21 mouse cellular contexts compared by ENCODE assay signal in the genomic region with DNA sequence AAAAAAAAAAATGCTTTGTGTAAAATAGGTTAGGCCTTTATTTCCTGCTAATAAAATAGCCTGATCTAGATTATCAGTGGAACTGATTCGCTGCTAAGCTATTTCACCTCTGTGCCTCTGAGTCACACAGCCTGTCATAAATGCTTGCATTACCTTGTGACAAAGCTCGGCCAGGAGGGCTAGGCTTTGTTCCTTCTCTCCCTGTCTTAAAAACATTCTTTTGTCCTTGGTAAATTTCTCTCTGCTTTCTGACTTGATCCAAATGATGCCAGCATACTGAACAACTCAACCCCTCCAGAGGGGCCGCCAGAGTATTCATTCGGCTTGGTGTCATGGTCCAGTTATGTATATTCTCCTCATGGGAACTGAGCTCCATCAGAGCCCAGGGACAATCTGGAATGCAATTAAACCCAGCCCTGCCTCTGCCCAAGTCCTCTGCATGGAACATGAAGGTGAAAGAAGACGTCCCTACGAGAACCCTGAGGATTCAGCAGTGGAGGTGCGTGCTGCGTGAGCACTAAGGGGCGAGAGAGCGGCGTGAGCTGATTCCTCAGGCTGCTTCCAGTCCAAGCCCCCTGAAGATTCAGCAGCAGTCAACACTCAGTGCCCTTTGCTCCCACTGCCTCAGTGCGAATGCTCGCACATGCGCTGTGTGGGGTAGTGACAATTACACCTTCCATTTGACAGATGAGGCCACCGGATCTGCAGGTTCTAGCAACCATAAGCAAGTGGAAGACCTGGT. TPM values are rescaled to one million over a fixed set of nuclear protein-coding genes. Genes with fewer than 3 reads are reported as not detected.
DNase-seq lines count a peak whose midpoint lies in the region; ATAC-seq and TF ChIP-seq lines count a peak whose summit lies in the region.
"Had no signal": no experiment of that assay in that cellular context is flagged by ENCODE, and none has a peak within 500 bp of the region (broad histone marks: within the 10 kb centered on the region; RNA-seq: fewer than 3 reads in every experiment).

No protein-coding gene starts in this region.

- ATAC-seq in kidney, embryonic 16.5 days (ENCODE audit: low FRiP score, low TSS enrichment) = no peak
- peak; percentile 82 for ATAC-seq in intestine, embryonic 15.5 days
- ATAC-seq in stomach, postnatal 0 days (ENCODE audit: low FRiP score, low TSS enrichment) = peak; percentile 69
- no peak for ATAC-seq in hindbrain, embryonic 16.5 days
- ATAC-seq: forebrain, embryonic 15.5 days had no signal

- TF ChIP-seq EP300 in stomach, postnatal 0 days (optimal IDR thresholded peaks at IDR 0.05) = no peak

- no peak overlapping the region for H3K9ac ChIP-seq in kidney, embryonic 16.5 days (replicated peaks; ENCODE audit: low read length)
- H3K9ac ChIP-seq in intestine, embryonic 15.5 days = peak overlapping the region; percentile 29; the same call in 1 of the 2 replicates
- H3K9ac ChIP-seq in stomach, postnatal 0 days (ENCODE audit: low read length) = no peak overlapping the region
- no peak overlapping the region for H3K9ac ChIP-seq in hindbrain, embryonic 16.5 days (ENCODE audit: low read depth, low read length)
- H3K9ac ChIP-seq: forebrain, embryonic 15.5 days; limb, embryonic 15.5 days; midbrain, embryonic 12.5 days; neural tube, embryonic 15.5 days had no signal

- no peaks in the 10 kb centered on the region for H3K36me3 ChIP-seq in kidney, embryonic 16.5 days (ENCODE audit: insufficient read depth, low read length)
- no peaks in the 10 kb centered on the region for H3K36me3 ChIP-seq in E14TG2a.4 (ENCODE audit: insufficient read depth, low read length)
- H3K36me3 ChIP-seq in intestine, embryonic 15.5 days = no peaks in the 10 kb centered on the region
- no peaks in the 10 kb centered on the region for H3K36me3 ChIP-seq in stomach, postnatal 0 days (ENCODE audit: control insufficient read depth, insufficient read depth, low read length)
- no peaks in the 10 kb centered on the region for H3K36me3 ChIP-seq in hindbrain, embryonic 16.5 days (ENCODE audit: control insufficient read depth, insufficient read depth, low read length)
- H3K36me3 ChIP-seq: embryonic facial prominence, embryonic 10.5 days; forebrain, embryonic 15.5 days; limb, embryonic 15.5 days; midbrain, embryonic 12.5 days; neural tube, embryonic 15.5 days had no signal

- no peaks in the 10 kb centered on the region for H3K9me3 ChIP-seq in kidney, embryonic 16.5 days (ENCODE audit: low read length)
- H3K9me3 ChIP-seq in E14TG2a.4 (ENCODE audit: low read length) = no peaks in the 10 kb centered on the region
- H3K9me3 ChIP-seq in intestine, embryonic 15.5 days = no peaks in the 10 kb centered on the region
- no peaks in the 10 kb centered on the region for H3K9me3 ChIP-seq in stomach, postnatal 0 days (ENCODE audit: control insufficient read depth, low read length)
- H3K9me3 ChIP-seq in hindbrain, embryonic 16.5 days (ENCODE audit: control insufficient read depth, low read length) = no peaks in the 10 kb centered on the region
- H3K9me3 ChIP-seq: embryonic facial prominence, embryonic 10.5 days; forebrain, embryonic 15.5 days; limb, embryonic 15.5 days; midbrain, embryonic 12.5 days; neural tube, embryonic 15.5 days had no signal

- no peaks in the 10 kb centered on the region for H3K27me3 ChIP-seq in kidney, embryonic 16.5 days (ENCODE audit: insufficient read depth, low read length)
- H3K27me3 ChIP-seq in E14TG2a.4 (ENCODE audit: insufficient read depth, low read length) = no peaks in the 10 kb centered on the region
- H3K27me3 ChIP-seq in intestine, embryonic 15.5 days (replicated peaks) = no peaks in the 10 kb centered on the region
- H3K27me3 ChIP-seq in stomach, postnatal 0 days (ENCODE audit: control insufficient read depth, insufficient read depth, low read length) = no peaks in the 10 kb centered on the region
- H3K27me3 ChIP-seq in hindbrain, embryonic 16.5 days (replicated peaks; ENCODE audit: control insufficient read depth, insufficient read depth, low read length) = no peaks in the 10 kb centered on the region
- H3K27me3 ChIP-seq: forebrain, embryonic 15.5 days; limb, embryonic 15.5 days; neural tube, embryonic 15.5 days had no signal

- WGBS in kidney, embryonic 16.5 days = 75% methylated on average over 15 of the region's 15 CpGs
- WGBS in intestine, embryonic 15.5 days = 59% methylated on average over 15 of the region's 15 CpGs
- 59% methylated on average over 15 of the region's 15 CpGs for WGBS in stomach, postnatal 0 days
- WGBS in hindbrain, embryonic 16.5 days = 85% methylated on average over 15 of the region's 15 CpGs

- peaks cover 40% of the 10 kb centered on the region for H3K4me1 ChIP-seq in kidney, embryonic 16.5 days (ENCODE audit: insufficient read depth, low read length)
- H3K4me1 ChIP-seq in E14TG2a.4 (replicated peaks; ENCODE audit: low read depth, low read length) = peaks cover 72% of the 10 kb centered on the region
- H3K4me1 ChIP-seq in intestine, embryonic 15.5 days (replicated peaks) = peaks cover 24% of the 10 kb centered on the region
- H3K4me1 ChIP-seq in stomach, postnatal 0 days (replicated peaks; ENCODE audit: control insufficient read depth, insufficient read depth) = peaks cover 11% of the 10 kb centered on the region
- H3K4me1 ChIP-seq in hindbrain, embryonic 16.5 days (ENCODE audit: control insufficient read depth, insufficient read depth, low read depth, low read length) = peaks cover 4% of the 10 kb centered on the region; the same call in 1 of the 2 replicates
- H3K4me1 ChIP-seq: midbrain, embryonic 12.5 days; neural tube, embryonic 15.5 days had no signal

- no peak for DNase-seq in kidney, postnatal 14 days
- DNase-seq in stomach, postnatal 0 days (ENCODE audit: low spot score) = peak; percentile 51
- DNase-seq in frontal cortex, postnatal 14 days (ENCODE audit: low spot score in 2 of 2) = no peak
- DNase-seq: adrenal gland, postnatal 14 days; cerebellum, adult 18-20 months; cerebellum, postnatal 36 days; heart, adult 11 months; heart, postnatal 4 days; kidney, postnatal 4 days; lung, postnatal 4 days; retina, postnatal 1 day had no signal

- no peak for TF ChIP-seq CTCF in E14TG2a.4 (conservative IDR thresholded peaks at IDR 0.05; ENCODE audit: low read length)
- TF ChIP-seq CTCF in stomach, postnatal 0 days (IDR thresholded peaks at IDR 0.05; ENCODE audit: low read depth) = no peak

- H3K4me3 ChIP-seq in kidney, embryonic 16.5 days (ENCODE audit: low read length) = no peak overlapping the region
- H3K4me3 ChIP-seq in E14TG2a.4 (replicated peaks; ENCODE audit: low read length) = peak overlapping the region; percentile 70
- no peak overlapping the region for H3K4me3 ChIP-seq in intestine, embryonic 15.5 days (replicated peaks)
- no peak overlapping the region for H3K4me3 ChIP-seq in stomach, postnatal 0 days (ENCODE audit: low read depth, low read length)
- H3K4me3 ChIP-seq in hindbrain, embryonic 16.5 days (ENCODE audit: low read length) = no peak overlapping the region
- H3K4me3 ChIP-seq: embryonic facial prominence, embryonic 10.5 days; erythroblast, embryonic 14.5 days; forebrain, embryonic 15.5 days; limb, embryonic 15.5 days; midbrain, embryonic 12.5 days; neural tube, embryonic 15.5 days had no signal

- no peak overlapping the region for H3K4me2 ChIP-seq in kidney, embryonic 16.5 days (replicated peaks; ENCODE audit: low read depth, low read length)
- peak overlapping the region; percentile 52 for H3K4me2 ChIP-seq in intestine, embryonic 15.5 days (replicated peaks)
- no peak overlapping the region for H3K4me2 ChIP-seq in stomach, postnatal 0 days (replicated peaks; ENCODE audit: low read depth)
- H3K4me2 ChIP-seq in hindbrain, embryonic 16.5 days (ENCODE audit: low read length) = no peak overlapping the region
- H3K4me2 ChIP-seq: forebrain, embryonic 15.5 days; limb, embryonic 15.5 days; midbrain, embryonic 12.5 days; neural tube, embryonic 15.5 days had no signal

- H3K27ac ChIP-seq in kidney, embryonic 16.5 days (ENCODE audit: low read length) = peak overlapping the region; percentile 44
- peak overlapping the region; percentile 96 for H3K27ac ChIP-seq in intestine, embryonic 15.5 days
- H3K27ac ChIP-seq in stomach, postnatal 0 days (replicated peaks) = peak overlapping the region; percentile 85
- no peak overlapping the region for H3K27ac ChIP-seq in hindbrain, embryonic 16.5 days (ENCODE audit: low read depth, low read length)
- H3K27ac ChIP-seq: embryonic facial prominence, embryonic 10.5 days; forebrain, embryonic 15.5 days; limb, embryonic 15.5 days; midbrain, embryonic 12.5 days; neural tube, embryonic 15.5 days had no signal

RNA-seq across cellular contexts. Expression of a gene that starts 10.2 kb away (rescaled TPM):
- 20.9 and 21.0 TPM in 2 replicates for polyA plus RNA-seq in kidney, embryonic 16.5 days (2015; fragmentation: Nextera tagmentation; extraction: Ambion mirVana)
- 9.4 and 10.1 TPM in 2 replicates for polyA plus RNA-seq in intestine, embryonic 15.5 days (2015; fragmentation: Nextera tagmentation; extraction: Ambion mirVana)
- 14.3 and 14.6 TPM in 2 replicates for polyA plus RNA-seq in stomach, postnatal 0 days (2015; fragmentation: Nextera tagmentation; extraction: Ambion mirVana)
- 1.6 and 2.8 TPM in 2 replicates for polyA plus RNA-seq in hindbrain, embryonic 16.5 days (2015; fragmentation: Nextera tagmentation; extraction: Ambion mirVana)
- polyA plus RNA-seq: erythroblast, embryonic 14.5 days had no signal

RNA-seq across cellular contexts. Expression of a gene that starts 21.6 kb away (rescaled TPM):
- polyA plus RNA-seq in kidney, embryonic 16.5 days (2015; fragmentation: Nextera tagmentation; extraction: Ambion mirVana) = 28.2 and 30.3 TPM in 2 replicates
- polyA plus RNA-seq in intestine, embryonic 15.5 days (2015; fragmentation: Nextera tagmentation; extraction: Ambion mirVana) = 23.7 and 28.9 TPM in 2 replicates
- polyA plus RNA-seq in stomach, postnatal 0 days (2015; fragmentation: Nextera tagmentation; extraction: Ambion mirVana) = 7.0 and 8.7 TPM in 2 replicates
- polyA plus RNA-seq in hindbrain, embryonic 16.5 days (2015; fragmentation: Nextera tagmentation; extraction: Ambion mirVana) = 5.4 and 6.5 TPM in 2 replicates
- polyA plus RNA-seq: erythroblast, embryonic 14.5 days had no signal

Comparison
In these comparisons a context has a peak if more than half of its experiments do, and no peak if none do; other contexts are left out.
1. ATAC-seq: peak in intestine, embryonic 15.5 days (single experiment) and stomach, postnatal 0 days (single experiment); none in kidney, embryonic 16.5 days (single experiment) and hindbrain, embryonic 16.5 days (single experiment).